Mouse (Mus musculus) kidney, adult 18-20 months (tissue): ENCODE measurements at regions not wholly inside any gene's neighbourhood (a gene's known extent, or its start where the extent isn't known, plus 50 kb on each side); places are given as distances from the start of the nearest gene placed in this dataset.

Experiments
- DNase-seq: peaks from one replicate; pipeline ENCODE4 v3.0.0; 2021

DNA sequence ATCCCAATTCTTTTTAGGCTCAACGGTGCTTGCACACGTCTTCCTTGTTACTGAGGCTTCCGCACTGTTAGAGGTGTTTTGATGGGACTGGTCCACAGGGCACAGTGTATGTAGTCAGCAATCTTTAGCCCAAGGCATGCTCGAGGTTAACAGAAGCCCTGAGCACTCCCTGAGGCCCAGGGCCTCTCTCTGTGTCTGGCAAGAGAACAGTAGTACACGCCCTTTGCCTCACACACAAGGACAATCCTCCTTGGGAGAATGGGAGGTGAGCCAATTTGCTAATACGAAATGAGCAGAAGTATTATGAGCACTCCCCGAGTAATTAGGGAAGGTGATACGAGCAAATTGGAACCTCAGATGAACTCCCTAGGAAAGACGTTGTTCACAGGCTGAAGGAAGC lies 136.5 kb upstream of the Arglu1 start:
- no peak for DNase-seq

DNA sequence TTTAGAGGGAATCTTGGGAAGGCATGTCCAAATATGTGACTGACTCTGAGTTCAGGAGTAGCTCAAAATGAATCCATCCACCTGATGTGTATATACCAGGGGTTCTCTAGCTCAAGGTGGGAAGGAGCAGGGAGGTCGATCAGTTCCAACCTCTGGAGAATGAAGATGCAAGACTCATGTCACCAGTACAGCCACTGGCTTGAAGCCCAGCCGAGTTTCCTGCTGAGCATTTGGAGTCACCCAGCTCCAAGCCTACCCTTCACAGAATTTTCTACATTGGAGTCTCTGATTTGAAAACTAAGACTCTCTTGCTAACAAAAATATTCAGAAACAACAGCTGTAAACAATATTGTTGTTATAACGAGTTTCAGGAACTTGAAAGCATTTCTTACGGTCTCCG lies 134.6 kb upstream of the Arglu1 start:
- no peak for DNase-seq

- no peak for DNase-seq
Measured at GRCm38 (mm10) chr8:8821119-8821518, 130.8 kb upstream of the Arglu1 start.

GRCm38 (mm10) chr8:8820614-8821013 lies 130.3 kb upstream of the Arglu1 start:
- no peak for DNase-seq

GRCm38 (mm10) chr8:8819233-8819931 lies 129.1 kb upstream of the Arglu1 start:
- peak; percentile 24 for DNase-seq

DNA sequence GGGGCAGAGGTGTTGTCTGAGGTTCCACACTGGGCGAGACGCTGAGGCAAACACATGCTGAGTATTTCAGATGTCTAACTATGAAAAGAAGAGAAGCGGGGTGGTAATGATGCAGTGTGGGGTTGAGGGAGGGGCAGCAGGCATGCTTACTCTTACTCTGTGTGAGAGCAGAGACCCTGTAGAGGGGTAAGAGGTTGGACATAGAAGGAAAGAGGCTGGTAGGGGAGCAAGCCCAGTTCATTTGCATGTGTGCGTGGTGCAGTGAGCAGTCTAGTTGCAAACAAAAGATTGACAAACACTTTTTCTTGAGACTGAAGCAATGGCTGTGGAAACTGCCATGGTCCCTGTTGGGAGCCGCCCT lies 122.5 kb upstream of the Arglu1 start:
- no peak for DNase-seq

DNA sequence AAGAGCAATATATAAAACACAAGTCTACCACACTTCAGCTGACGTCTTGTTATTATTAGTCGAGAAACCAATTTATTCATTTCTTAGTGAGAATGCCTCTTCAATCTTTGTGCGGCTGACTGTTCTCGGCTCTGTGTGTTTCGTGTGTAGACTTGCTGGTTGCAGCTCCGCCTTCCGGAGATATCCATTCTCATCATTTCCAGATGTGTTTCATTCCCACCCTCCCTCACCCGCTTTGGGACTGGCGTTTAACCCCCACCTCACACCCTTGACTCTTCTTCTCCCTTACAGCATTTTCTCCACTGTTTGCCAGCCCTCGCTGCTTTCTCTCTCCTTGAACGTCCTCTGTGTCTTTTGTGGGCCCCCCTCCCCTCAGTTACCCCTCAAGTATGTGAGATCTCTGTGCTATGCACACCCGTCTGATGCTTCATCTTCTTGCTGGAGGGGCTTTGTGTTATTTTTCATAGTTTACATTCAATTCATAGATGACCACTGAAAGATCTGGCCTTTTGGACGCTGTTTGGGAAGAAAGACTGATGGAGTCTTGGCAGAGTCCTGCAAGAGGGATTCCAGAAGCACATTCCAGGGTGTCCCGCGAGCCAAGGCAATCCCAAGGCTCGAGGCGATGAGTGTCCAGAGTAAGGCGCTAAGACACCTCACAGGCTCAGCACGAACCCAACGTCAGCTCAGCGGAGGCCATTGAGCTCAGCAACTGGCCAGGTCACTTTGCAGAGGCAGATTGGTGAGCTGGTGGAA lies 121.9 kb upstream of the Arglu1 start:
- DNase-seq: no peak

DNA sequence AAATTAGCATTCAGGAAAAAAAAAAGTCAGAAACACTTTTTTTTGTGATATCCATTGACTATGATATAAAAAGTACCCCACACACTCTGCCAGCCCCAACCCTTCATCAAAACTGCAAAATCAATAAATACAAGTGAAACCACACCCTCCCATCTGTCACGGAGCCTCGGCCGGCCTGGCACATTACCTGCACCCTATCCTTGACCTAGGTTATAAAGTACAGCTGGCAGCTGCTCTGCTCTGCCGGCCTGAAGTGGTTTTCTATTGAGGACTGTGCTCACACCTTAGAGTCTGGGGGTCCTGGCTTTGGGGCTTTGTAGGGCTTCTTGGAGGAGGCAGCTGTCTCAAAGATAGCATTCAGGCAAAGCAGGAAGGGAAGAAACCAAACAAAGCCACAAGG lies 120.6 kb upstream of the Arglu1 start:
- no peak for DNase-seq

DNA sequence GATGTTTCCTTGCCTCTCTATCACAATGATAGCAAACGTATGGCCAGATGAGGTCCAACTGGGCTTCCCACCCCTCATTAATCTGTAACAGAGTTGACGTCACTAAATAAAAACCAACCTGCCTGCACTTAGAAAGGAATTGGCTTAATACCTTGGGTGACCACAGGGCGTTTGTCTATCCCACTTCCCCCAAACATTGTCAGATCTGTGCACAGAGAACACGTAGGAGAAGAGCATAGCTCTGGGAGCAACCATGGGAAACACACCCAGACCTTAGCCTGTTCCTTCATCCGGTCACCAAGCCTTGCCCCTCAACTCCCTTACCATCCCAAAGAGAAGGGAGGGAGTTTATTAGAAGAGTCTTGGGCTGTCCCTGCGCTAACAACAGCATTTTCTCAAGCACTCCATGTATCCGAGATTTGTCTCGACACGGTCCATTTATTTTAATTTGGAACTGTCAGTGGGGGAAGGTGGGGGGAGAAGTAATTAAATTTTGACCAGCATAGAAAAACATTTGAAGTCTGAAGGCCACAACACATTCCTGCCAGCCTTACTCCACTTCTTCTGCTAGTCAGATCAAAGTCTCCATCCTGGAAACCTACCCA lies 119.6 kb upstream of the Arglu1 start:
- no peak for DNase-seq

- DNase-seq: no peak
Measured at GRCm38 (mm10) chr8:8809349-8809748, 119.0 kb upstream of the Arglu1 start.

DNA sequence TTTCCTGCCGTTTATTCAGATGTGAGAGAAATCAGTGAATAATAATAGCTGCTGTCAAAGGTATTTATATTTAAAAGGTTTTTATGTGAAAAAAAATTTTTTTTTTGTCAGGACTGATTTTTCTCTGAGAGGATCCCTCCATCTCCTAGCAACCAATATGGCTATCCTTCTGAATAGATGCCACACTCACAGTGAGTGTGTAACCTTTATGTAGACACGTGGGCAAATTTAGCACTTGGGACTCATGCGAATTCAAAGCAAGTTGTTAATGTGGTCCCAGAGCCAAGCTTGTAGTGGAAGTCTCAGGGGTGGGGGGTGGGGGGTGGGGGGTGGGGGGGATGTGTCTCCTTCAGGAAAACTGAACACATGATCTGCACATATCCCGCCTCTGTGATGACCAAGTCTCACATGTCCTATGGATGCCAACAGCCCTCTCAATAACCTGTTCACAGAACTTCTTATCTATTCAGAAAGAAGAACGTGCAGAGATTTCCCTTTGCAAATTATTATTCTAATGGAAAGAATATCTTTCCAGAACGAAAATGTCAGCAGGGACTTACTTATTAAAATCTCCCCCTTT lies 112.5 kb upstream of the Arglu1 start:
- no peak for DNase-seq

DNA sequence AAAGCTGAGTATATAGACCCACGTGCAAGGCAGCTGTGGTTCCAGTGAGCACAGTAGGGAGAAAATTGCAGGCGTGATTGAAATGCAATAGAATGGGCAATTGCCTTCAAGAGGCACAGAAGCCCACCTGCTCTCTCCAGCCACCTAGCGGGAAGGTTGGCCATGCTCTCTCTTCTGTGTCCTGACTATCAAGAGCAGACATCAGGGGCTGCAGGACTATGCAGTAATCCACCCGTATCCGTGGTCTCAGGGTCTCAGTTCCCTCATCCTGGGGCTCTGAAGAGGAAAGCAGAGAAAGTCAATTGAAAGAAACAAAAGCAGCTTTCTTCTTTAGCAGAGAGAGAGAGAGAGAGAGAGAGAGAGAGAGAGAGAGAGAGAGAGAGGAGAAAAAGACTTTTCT lies 112.0 kb upstream of the Arglu1 start:
- DNase-seq: no peak

- no peak for DNase-seq
Measured at GRCm38 (mm10) chr8:8801578-8801977, 111.3 kb upstream of the Arglu1 start.

GRCm38 (mm10) chr8:8797521-8797920 lies 107.2 kb upstream of the Arglu1 start:
- no peak for DNase-seq

GRCm38 (mm10) chr8:8796951-8797350 lies 106.6 kb upstream of the Arglu1 start:
- no peak for DNase-seq

DNA sequence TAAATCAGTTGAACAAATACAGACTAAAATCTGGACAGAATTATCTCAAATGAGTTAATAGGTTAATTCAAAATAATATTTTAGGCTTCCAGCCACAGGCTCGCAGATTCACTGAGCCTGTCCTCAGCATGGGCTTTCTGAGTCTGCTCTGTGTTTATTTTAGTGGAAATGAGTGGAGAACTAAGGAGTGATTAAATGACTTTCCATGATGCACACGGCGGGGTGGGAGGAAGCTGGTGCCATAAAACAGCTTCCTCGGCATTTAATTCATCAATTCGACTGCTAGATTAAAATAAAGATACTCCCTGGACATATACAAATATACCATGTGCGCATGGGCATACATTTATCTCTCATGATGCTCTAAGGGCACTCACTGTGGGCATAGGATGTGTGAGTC lies 104.4 kb upstream of the Arglu1 start:
- no peak for DNase-seq

GRCm38 (mm10) chr8:8779931-8780330 lies 89.6 kb upstream of the Arglu1 start:
- DNase-seq: no peak

- DNase-seq: no peak
Measured at GRCm38 (mm10) chr8:8774496-8775015, 84.2 kb upstream of the Arglu1 start.

GRCm38 (mm10) chr8:8772424-8772823 lies 82.1 kb upstream of the Arglu1 start:
- DNase-seq: no peak

GRCm38 (mm10) chr8:8770397-8770796 lies 80.1 kb upstream of the Arglu1 start:
- no peak for DNase-seq

DNA sequence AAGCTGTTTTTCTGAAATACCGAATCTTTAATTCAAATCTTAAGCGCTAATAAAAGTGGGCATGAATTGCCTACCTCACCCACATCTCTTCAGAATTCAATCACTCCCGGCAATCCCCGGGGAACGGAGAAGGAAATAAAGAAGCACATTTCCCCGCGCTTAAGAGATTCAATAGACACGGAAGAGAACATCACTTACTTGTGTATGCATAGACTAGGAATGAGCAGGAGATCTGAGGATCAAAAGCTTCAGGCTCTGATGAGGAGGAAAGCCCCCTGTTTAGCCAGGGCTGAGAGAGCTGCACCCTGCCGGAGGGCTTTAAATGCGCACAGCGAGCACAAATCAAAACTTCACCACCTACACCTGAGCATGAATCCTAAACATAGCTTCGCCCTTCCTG lies 72.0 kb upstream of the Arglu1 start:
- DNase-seq: no peak

- no peak for DNase-seq
Measured at GRCm38 (mm10) chr8:8758283-8758682, 68.0 kb upstream of the Arglu1 start.

DNA sequence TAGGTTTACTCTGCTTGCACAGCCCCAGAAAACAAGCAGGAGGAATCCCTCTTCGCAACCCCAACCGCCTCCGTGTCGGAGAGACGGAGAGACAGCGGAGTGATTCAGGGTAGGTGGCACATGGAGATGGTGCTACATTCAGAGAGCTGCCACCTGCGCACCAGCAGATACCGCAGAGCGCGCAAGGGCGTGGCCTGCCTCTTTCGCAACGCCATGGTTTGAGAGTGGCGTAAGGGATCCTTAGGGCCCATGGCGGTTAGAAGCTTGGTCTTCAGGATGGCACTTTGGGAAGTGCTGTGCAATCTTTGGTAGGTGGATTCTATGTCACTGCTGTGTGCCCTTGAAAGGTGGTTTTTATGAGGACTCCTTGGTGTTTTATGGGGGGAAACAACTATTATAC lies 60.9 kb upstream of the Arglu1 start:
- no peak for DNase-seq

- DNase-seq: no peak
Measured at GRCm38 (mm10) chr8:8746691-8747090, 56.4 kb upstream of the Arglu1 start.
